Mouse (Mus musculus): ENCODE measurements around the gene Srgap2. TPM values are rescaled to one million over a fixed set of nuclear protein-coding genes. Genes with fewer than 3 reads are reported as not detected.

The Srgap2 gene
- polyA plus RNA-seq, 1 experiment = 83.8 TPM

DNA sequence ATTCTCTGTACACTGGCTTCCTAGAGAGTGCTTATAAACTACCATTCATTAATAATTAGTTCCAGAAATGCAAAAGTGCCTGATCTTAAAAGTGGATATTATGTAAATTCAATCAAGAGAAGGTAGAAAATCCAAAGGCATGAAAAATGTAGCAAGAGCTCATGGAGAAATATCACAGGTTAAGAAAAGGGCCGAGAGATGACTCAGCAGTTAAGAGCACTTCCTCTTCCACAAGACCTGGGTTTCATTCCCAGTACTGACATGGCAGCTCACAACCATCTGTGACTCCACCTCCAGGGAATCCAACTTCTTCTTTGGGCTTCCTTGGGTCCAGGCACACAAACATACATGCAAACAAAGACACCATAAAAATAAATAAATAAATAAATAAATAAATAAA, 56.6 kb downstream of the Srgap2 start:
- H3K4me3 ChIP-seq (ENCODE audit: low read depth, low read length) = no peak overlapping the region
- no peaks in the 10 kb centered on the region for H3K36me3 ChIP-seq (ENCODE audit: control insufficient read depth, insufficient read depth, low read length, poor library complexity, severe bottlenecking)
- H3K4me1 ChIP-seq (ENCODE audit: control insufficient read depth, insufficient read depth, low read length) = no peaks in the 10 kb centered on the region
- no peaks in the 10 kb centered on the region for H3K9me3 ChIP-seq (replicated peaks; ENCODE audit: control insufficient read depth, insufficient read depth, low read length, poor library complexity, severe bottlenecking)
- H3K27ac ChIP-seq (ENCODE audit: insufficient read depth, low read length) = no peak overlapping the region
- no peaks in the 10 kb centered on the region for H3K27me3 ChIP-seq (ENCODE audit: control insufficient read depth, insufficient read depth, low read length, poor library complexity, severe bottlenecking)
- TF ChIP-seq EP300 (IDR thresholded peaks at IDR 0.05; ENCODE audit: insufficient read depth, low read depth, low read length) (no peak), POLR2A (IDR thresholded peaks at IDR 0.05; ENCODE audit: insufficient read depth, low read length) (no peak), CTCF (IDR thresholded peaks at IDR 0.05; ENCODE audit: low read depth, low read length) (no peak)
- H3K9ac ChIP-seq (ENCODE audit: low read depth, poor library complexity, severe bottlenecking) = no peak overlapping the region

DNA sequence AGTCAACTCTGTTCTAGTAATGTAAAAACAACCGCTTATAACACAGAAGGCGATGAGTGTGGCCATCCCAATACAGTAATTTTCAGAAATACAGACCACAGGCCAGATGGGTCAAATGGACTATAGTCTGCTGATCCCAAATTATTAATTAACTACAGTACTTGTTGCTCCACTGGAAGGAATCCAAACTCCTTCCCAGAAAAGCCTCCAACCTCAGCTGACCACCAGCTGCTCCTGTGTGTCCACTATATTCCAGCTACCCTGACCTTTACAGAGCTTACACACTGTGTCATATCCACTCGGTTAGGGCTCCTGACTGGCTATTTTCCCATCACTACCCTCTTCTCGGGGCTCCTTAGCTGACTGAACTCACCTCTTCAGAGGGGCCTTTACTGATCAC, 61.3 kb downstream of the Srgap2 start:
- no peaks in the 10 kb centered on the region for H3K4me1 ChIP-seq (ENCODE audit: control insufficient read depth, insufficient read depth, low read length)
- H3K9me3 ChIP-seq (replicated peaks; ENCODE audit: control insufficient read depth, insufficient read depth, low read length, poor library complexity, severe bottlenecking) = no peaks in the 10 kb centered on the region
- no peak overlapping the region for H3K27ac ChIP-seq (ENCODE audit: insufficient read depth, low read length)
- no peaks in the 10 kb centered on the region for H3K27me3 ChIP-seq (ENCODE audit: control insufficient read depth, insufficient read depth, low read length, poor library complexity, severe bottlenecking)
- TF ChIP-seq CTCF (IDR thresholded peaks at IDR 0.05; ENCODE audit: low read depth, low read length) (no peak), POLR2A (IDR thresholded peaks at IDR 0.05; ENCODE audit: insufficient read depth, low read length) (no peak), EP300 (IDR thresholded peaks at IDR 0.05; ENCODE audit: insufficient read depth, low read depth, low read length) (no peak)
- H3K9ac ChIP-seq (ENCODE audit: low read depth, poor library complexity, severe bottlenecking) = no peak overlapping the region
- no peaks in the 10 kb centered on the region for H3K36me3 ChIP-seq (ENCODE audit: control insufficient read depth, insufficient read depth, low read length, poor library complexity, severe bottlenecking)
- no peak overlapping the region for H3K4me3 ChIP-seq (ENCODE audit: low read depth, low read length)

DNA sequence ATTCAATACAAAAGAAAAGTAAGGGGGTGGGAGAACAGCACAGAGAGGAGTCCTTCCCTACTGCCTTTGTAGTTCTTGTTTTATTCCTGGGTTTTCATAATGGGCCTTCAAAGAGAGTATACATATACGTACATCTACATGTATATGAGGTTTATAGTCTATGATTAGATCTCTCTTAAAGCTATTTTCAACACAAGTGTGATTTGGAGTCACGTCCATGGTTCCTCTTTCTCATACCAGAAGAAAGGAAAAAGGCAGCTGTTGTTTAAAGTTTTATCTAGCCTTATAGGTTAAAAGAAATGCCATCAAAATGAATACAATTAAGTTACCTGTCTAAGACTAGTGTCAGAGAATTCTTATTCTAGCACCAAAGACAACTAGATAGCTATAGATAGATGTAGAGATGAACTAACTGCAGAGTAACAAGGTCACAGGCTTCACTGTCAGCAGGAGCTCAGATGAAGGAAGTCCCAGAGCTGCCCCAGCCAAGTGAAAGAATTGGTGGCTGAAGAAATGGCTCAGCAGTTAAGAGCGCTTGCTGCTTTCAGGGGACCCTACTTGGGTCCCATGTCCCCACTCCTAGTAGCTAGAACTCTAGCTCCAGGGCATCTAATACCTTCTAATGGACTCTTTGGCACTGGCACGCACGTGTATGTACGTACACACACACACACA, 63.1 kb downstream of the Srgap2 start:
- Histone ChIP-seq H3K4me3 (ENCODE audit: low read depth, low read length) (no peak overlapping the region), H3K27me3 (ENCODE audit: control insufficient read depth, insufficient read depth, low read length, poor library complexity, severe bottlenecking) (no peaks in the 10 kb centered on the region)
- TF ChIP-seq POLR2A (IDR thresholded peaks at IDR 0.05; ENCODE audit: insufficient read depth, low read length) (no peak), CTCF (IDR thresholded peaks at IDR 0.05; ENCODE audit: low read depth, low read length) (no peak), EP300 (IDR thresholded peaks at IDR 0.05; ENCODE audit: insufficient read depth, low read depth, low read length) (no peak)

DNA sequence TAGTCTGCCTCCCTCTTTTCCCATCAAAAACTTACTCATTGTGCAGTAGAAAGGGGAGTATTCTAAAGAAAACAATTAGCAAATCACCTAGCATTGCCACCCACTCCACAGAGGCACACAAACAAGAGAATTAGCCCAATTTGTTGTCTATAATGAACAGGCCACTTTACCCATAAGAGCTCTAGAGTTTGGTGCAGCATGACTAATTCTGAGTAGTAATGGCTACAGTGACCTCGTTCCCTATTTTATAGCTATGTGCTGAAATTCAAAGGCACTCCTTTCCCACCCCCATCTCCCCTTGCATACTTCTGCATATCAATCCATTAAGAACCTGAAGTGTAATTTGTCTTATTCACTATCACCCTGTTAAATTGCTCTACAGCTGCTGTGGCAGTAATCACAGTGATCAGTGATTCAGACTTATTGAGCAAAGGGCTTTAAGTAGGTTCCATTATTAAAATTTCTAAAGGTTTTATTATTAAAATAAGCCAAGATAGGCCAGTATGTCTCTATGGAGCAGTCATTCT, 64.5 kb downstream of the Srgap2 start:
- H3K4me3 ChIP-seq (ENCODE audit: low read depth, low read length) = no peak overlapping the region
- no peak for TF ChIP-seq POLR2A (IDR thresholded peaks at IDR 0.05; ENCODE audit: insufficient read depth, low read length)
- no peak for TF ChIP-seq EP300 (IDR thresholded peaks at IDR 0.05; ENCODE audit: insufficient read depth, low read depth, low read length)
- TF ChIP-seq CTCF (IDR thresholded peaks at IDR 0.05; ENCODE audit: low read depth, low read length) = no peak
- no peaks in the 10 kb centered on the region for H3K27me3 ChIP-seq (ENCODE audit: control insufficient read depth, insufficient read depth, low read length, poor library complexity, severe bottlenecking)
- no peaks in the 10 kb centered on the region for H3K4me1 ChIP-seq (ENCODE audit: control insufficient read depth, insufficient read depth, low read length)
- H3K9ac ChIP-seq (ENCODE audit: low read depth, poor library complexity, severe bottlenecking) = no peak overlapping the region
- H3K27ac ChIP-seq (ENCODE audit: insufficient read depth, low read length) = no peak overlapping the region
- H3K9me3 ChIP-seq (replicated peaks; ENCODE audit: control insufficient read depth, insufficient read depth, low read length, poor library complexity, severe bottlenecking) = no peaks in the 10 kb centered on the region
- H3K36me3 ChIP-seq (ENCODE audit: control insufficient read depth, insufficient read depth, low read length, poor library complexity, severe bottlenecking) = no peaks in the 10 kb centered on the region

More for the DNA sequence above, 63.1 kb downstream of the Srgap2 start:
- Histone ChIP-seq H3K9ac (ENCODE audit: low read depth, poor library complexity, severe bottlenecking) (no peak overlapping the region), H3K36me3 (ENCODE audit: control insufficient read depth, insufficient read depth, low read length, poor library complexity, severe bottlenecking) (no peaks in the 10 kb centered on the region), H3K9me3 (replicated peaks; ENCODE audit: control insufficient read depth, insufficient read depth, low read length, poor library complexity, severe bottlenecking) (no peaks in the 10 kb centered on the region), H3K27ac (ENCODE audit: insufficient read depth, low read length) (no peak overlapping the region), H3K4me1 (ENCODE audit: control insufficient read depth, insufficient read depth, low read length) (no peaks in the 10 kb centered on the region)

DNA sequence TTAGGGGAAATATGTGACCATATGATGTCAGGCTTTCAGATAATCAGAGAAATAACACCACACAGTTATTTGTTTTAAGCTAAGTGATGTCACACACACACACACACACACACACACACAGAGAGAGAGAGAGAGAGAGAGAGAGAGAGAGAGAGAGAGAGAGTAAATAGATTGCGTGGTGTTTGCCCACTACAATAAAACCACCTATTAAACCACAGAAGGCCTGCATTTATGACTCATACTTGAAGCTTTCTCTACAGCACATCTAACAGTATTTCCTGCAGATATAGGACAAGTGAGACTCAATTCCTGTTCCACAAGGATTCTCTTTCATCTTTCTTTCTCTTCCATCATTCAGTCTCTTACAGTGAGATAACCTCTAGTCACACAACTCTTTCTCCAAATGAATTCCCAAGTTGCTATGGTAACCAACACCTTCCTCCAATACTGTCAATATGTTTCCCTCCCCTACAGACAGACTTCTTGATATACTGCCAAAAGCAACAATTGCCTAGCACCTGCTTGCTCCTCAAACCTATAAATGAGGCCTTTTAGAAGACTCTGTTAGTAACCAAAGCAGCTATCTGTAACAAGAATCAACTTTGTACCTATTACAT, 66.1 kb downstream of the Srgap2 start:
- Histone ChIP-seq H3K9me3 (replicated peaks; ENCODE audit: control insufficient read depth, insufficient read depth, low read length, poor library complexity, severe bottlenecking) (no peaks in the 10 kb centered on the region), H3K9ac (ENCODE audit: low read depth, poor library complexity, severe bottlenecking) (no peak overlapping the region), H3K4me1 (ENCODE audit: control insufficient read depth, insufficient read depth, low read length) (no peaks in the 10 kb centered on the region), H3K4me3 (ENCODE audit: low read depth, low read length) (no peak overlapping the region), H3K27me3 (ENCODE audit: control insufficient read depth, insufficient read depth, low read length, poor library complexity, severe bottlenecking) (no peaks in the 10 kb centered on the region), H3K36me3 (ENCODE audit: control insufficient read depth, insufficient read depth, low read length, poor library complexity, severe bottlenecking) (no peaks in the 10 kb centered on the region), H3K27ac (ENCODE audit: insufficient read depth, low read length) (no peak overlapping the region)
- TF ChIP-seq POLR2A (IDR thresholded peaks at IDR 0.05; ENCODE audit: insufficient read depth, low read length) = no peak

DNA sequence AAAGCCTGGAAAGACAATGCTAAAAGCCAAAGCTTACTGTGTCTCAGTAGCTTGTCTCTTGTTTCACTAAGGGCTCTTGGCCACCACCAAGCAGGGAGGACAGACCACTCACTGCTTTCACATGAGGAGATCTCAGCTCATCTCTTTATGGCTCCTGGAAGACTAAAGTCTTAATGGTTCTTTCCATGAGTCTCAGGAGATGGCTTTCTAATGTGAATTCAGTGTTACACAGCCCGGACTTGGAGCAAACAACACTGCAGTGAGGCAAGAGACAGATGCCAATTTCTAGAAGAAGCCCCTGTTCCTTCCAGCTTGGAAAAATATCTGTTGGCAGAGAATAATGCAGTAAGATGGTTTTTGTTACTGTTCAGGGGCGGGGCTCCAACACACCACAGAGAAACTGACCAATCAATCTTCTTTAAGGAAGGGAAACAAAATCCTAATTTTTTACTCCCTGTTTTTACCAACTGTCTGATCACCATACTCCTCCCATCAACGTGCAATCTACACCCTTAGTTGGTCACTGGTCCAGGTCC, 71.7 kb downstream of the Srgap2 start:
- Histone ChIP-seq H3K4me1 (ENCODE audit: control insufficient read depth, insufficient read depth, low read length) (peaks cover 2% of the 10 kb centered on the region), H3K9ac (ENCODE audit: low read depth, poor library complexity, severe bottlenecking) (no peak overlapping the region), H3K27ac (ENCODE audit: insufficient read depth, low read length) (no peak overlapping the region), H3K36me3 (ENCODE audit: control insufficient read depth, insufficient read depth, low read length, poor library complexity, severe bottlenecking) (no peaks in the 10 kb centered on the region), H3K9me3 (replicated peaks; ENCODE audit: control insufficient read depth, insufficient read depth, low read length, poor library complexity, severe bottlenecking) (no peaks in the 10 kb centered on the region), H3K4me3 (ENCODE audit: low read depth, low read length) (no peak overlapping the region), H3K27me3 (ENCODE audit: control insufficient read depth, insufficient read depth, low read length, poor library complexity, severe bottlenecking) (no peaks in the 10 kb centered on the region)
- TF ChIP-seq EP300 (IDR thresholded peaks at IDR 0.05; ENCODE audit: insufficient read depth, low read depth, low read length) = no peak
- no peak for TF ChIP-seq POLR2A (IDR thresholded peaks at IDR 0.05; ENCODE audit: insufficient read depth, low read length)
- no peak for TF ChIP-seq CTCF (IDR thresholded peaks at IDR 0.05; ENCODE audit: low read depth, low read length)

All from ES-Bruce4 (cell line).